Mouse (Mus musculus) skeletal muscle tissue, adult 2 months (tissue): ENCODE measurements around the gene Myf6.

Experiments
- DNase-seq: peaks from one replicate; pipeline ENCODE4 v3.0.0-alpha.2; 2012; ENCODE audit warnings: low read depth, low spot score

The Myf6 gene

GRCm38 (mm10) chr10:107494568-107494967 is at the start of gene Myf6:
Gene Myf6 (minus strand): TSS chr10:107494737.
- peak; percentile 79 for DNase-seq

GRCm38 (mm10) chr10:107543026-107543425 is 48.5 kb upstream of the Myf6 start:
- no peak for DNase-seq

GRCm38 (mm10) chr10:107528758-107529157 is 34.2 kb upstream of the Myf6 start:
- no peak for DNase-seq

DNA sequence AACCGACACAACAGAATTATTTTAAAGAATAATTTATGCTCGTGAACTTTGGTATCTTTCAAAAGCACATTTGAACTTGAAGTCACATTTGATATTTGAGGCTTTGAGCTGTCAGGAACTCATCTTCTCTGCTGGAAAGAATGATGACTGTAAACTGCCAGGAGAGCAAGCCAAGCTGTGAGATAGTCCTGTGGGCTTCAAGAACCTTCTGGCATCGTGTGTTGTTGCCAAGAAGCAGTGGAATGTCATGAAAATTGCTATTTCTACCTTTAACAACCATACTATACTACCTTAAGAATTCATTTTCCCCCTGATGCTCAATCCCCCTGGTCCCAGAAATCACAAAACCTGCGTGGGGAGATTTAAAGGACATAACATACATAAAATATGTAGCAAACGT is 24.7 kb upstream of the Myf6 start:
- DNase-seq: no peak

DNA sequence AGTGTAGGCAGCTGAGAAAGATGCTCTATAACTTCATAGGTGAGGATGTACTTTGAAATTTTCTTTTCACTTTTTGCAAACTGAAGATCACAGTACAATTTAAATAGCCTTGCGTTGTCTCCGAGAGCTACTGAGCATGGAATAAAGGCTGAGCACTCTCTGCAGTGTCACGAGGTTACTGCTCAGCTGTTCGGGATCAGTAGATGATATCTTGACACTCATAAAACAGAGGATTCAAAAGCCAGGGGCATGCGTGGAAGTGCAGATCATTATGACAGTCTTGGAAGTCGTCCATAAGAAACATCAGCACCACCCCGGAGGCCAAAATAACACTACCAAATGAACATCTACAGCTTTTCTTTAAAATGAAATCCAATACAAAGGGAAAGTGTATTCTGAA is 22.1 kb upstream of the Myf6 start:
- DNase-seq: peak; percentile 42

DNA sequence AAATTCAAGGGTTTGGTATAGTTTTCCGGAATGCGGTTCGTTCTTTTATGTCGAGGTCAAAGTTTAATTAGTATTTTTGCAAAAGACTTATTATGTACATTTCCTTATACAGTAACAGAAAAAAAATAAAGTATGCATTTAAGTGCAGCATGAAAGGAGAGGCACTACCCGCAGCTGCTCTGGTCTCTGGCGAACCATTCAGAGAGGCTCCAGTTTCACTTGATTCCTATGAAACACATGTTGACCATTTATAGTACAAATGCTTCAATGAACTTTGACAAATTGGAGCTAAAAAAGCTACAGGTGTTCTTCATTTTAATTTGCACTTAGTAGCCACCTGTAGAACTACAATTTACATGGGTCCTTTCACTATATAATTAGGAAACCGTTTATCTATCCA is 20.2 kb upstream of the Myf6 start:
- DNase-seq: no peak

DNA sequence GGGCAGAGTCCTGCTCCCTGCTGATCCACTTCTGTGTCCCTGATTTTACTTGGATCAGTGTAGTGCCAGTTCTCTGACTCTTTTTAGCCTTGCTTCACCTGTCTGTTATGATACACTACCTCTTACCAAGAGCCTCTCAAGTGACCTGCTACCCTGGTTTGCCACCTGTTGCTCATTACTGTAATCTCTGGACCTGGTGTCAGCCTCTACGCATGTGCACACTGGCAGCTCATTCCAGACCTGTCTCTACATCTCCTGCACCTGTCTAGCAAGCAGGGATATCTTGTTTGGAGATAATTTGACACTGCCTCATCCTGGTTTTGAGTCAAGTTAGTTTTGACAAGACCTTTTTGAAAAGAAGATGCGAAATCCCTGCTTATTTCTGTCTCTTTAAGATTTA is 11.9 kb upstream of the Myf6 start:
- DNase-seq: peak; percentile 61

- no peak for DNase-seq
Measured at GRCm38 (mm10) chr10:107503430-107503829, 8.9 kb upstream of the Myf6 start.

DNA sequence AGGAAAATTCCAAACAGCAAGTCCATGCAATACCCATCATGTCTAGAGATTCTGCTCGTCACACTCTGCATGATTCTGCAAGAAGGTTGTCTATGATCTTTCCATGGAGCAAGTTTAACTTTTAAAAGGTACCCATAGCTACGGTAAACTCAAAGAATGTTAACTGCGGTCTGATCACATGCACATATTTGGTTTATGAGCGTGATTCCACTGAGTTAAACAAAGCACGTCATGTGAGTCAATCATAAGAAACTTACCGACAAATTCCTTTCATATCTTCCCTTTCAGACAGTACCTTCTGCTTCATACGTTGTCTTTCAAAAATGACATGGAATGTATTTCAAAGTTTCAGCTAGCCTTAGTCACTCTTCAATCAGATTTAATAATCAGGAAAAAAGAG is 7.7 kb upstream of the Myf6 start:
- DNase-seq: no peak

DNA sequence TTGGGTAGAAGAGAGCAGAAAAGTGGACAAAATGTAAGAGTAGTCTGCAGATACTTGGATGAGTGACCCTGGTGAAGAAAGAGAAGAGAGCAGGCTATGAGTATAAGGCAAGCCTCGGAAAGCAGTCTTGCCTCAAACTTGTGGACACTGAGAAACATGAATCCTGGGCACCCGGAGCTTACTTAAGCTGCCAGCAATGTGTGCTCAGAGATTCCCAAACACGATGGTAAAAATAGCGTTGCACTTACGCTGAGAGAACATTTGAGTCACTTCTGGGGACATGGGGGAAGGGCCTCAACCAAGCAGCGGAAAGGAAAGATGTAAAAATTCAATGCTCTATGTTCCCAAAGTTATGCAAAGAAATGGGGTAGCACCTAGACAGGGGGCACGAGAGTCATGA is 5.1 kb upstream of the Myf6 start:
- peak; percentile 92 for DNase-seq

GRCm38 (mm10) chr10:107496402-107496801 is 1.9 kb upstream of the Myf6 start:
- no peak for DNase-seq

- no peak for DNase-seq
Measured at GRCm38 (mm10) chr10:107493580-107494474, 710 bp downstream of the Myf6 start.

- no peak for DNase-seq
Measured at GRCm38 (mm10) chr10:107492867-107493579, 1.5 kb downstream of the Myf6 start.

GRCm38 (mm10) chr10:107488654-107489315 is 5.8 kb downstream of the Myf6 start:
- DNase-seq: no peak

GRCm38 (mm10) chr10:107486770-107487169 is 7.8 kb downstream of the Myf6 start:
- DNase-seq: no peak

DNA sequence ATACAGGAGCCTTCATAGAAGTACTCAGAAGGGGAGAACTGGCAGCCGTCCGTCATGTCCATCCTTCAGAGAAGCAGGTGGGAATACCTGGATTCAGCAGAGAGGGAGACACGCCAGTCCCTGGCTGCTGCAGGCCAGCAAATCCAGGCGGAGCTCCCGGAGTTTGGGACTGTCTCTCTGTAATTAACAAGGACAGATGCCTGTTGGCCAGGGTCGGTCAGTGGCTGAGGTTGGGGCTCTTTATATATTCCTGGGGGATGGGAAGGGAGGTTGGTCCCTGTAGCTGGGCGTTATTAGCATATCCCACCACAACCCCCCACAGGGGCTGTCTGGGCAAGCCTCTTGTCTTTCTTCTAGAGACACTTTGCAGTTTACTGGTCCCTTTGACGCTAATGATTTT is 8.7 kb downstream of the Myf6 start, which contains the start of gene Myf5:
Gene Myf5, minus strand, starts transcription at position 265 of the 400 bp plus-strand sequence.
- DNase-seq: no peak

GRCm38 (mm10) chr10:107484050-107484449 is 10.5 kb downstream of the Myf6 start:
- no peak for DNase-seq

DNA sequence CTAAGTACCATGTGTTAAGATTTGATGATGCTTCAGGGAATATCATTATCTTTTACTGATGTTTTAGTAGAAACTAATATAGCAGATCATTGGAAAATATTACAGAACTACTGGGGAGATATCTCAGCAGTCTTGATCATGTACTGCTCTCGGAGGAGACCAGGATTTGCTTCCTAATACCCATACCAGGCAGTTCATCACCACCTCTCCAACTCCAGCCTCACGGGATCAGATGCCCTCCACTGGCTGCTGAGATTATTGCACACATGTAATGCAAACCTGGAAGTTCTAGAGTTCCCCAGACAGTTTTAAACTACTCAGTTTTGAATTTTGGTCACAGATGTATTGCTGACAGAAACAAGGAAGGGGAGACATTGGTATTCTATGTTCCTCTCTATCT is 21.0 kb downstream of the Myf6 start:
- no peak for DNase-seq

- no peak for DNase-seq
Measured at GRCm38 (mm10) chr10:107471712-107472111, 22.8 kb downstream of the Myf6 start.

- DNase-seq: no peak
Measured at GRCm38 (mm10) chr10:107467819-107468218, 26.7 kb downstream of the Myf6 start.

GRCm38 (mm10) chr10:107449496-107450330 is 44.8 kb downstream of the Myf6 start:
- no peak for DNase-seq
